ENCODE assay signal across 18 mouse cellular contexts in genomic region chr2:168608125-168608564, GRCm38 (mm10). TPM values are rescaled to one million over a fixed set of nuclear protein-coding genes. Genes with fewer than 3 reads are reported as not detected.
DNase-seq lines count a peak whose midpoint lies in the region; ATAC-seq and TF ChIP-seq lines count a peak whose summit lies in the region.
"Had no signal": no experiment of that assay in that cellular context is flagged by ENCODE, and none has a peak within 500 bp of the region (broad histone marks: within the 10 kb centered on the region; RNA-seq: fewer than 3 reads in every experiment).

No protein-coding gene starts in this region.

- H3K36me3 ChIP-seq in hindbrain, embryonic 10.5 days = no peaks in the 10 kb centered on the region
- H3K36me3 ChIP-seq in hindbrain, embryonic 14.5 days (replicated peaks; ENCODE audit: control insufficient read depth, insufficient read depth) = no peaks in the 10 kb centered on the region
- H3K36me3 ChIP-seq in heart, embryonic 10.5 days = no peaks in the 10 kb centered on the region
- no peaks in the 10 kb centered on the region for H3K36me3 ChIP-seq in heart, embryonic 15.5 days
- no peaks in the 10 kb centered on the region for H3K36me3 ChIP-seq in limb, embryonic 15.5 days
- H3K36me3 ChIP-seq: forebrain, embryonic 12.5 days; hindbrain, embryonic 15.5 days; intestine, embryonic 15.5 days had no signal

- WGBS in hindbrain, embryonic 10.5 days = 65% methylated on average over 9 of the region's 9 CpGs
- WGBS in hindbrain, embryonic 14.5 days = 68% methylated on average over 9 of the region's 9 CpGs
- WGBS in heart, embryonic 10.5 days = 29% methylated on average over 9 of the region's 9 CpGs
- WGBS in heart, embryonic 15.5 days = 26% methylated on average over 9 of the region's 9 CpGs
- 45% methylated on average over 9 of the region's 9 CpGs for WGBS in limb, embryonic 15.5 days

- no peak for TF ChIP-seq CTCF in layer of hippocampus, adult 2 months (conservative IDR thresholded peaks at IDR 0.05)

- no peak overlapping the region for H3K4me2 ChIP-seq in hindbrain, embryonic 14.5 days (replicated peaks)
- peak overlapping the region; percentile 42 for H3K4me2 ChIP-seq in heart, embryonic 15.5 days
- no peak overlapping the region for H3K4me2 ChIP-seq in limb, embryonic 15.5 days
- H3K4me2 ChIP-seq: forebrain, embryonic 12.5 days; hindbrain, embryonic 15.5 days; intestine, embryonic 15.5 days; liver, embryonic 11.5 days had no signal

- DNase-seq in hindbrain, embryonic 10.5 days (ENCODE audit: low spot score) = no peak
- DNase-seq in hindbrain, embryonic 14.5 days (ENCODE audit: low spot score) = no peak
- no peak for DNase-seq in heart, embryonic 10.5 days (ENCODE audit: low spot score)
- no peak for DNase-seq in kidney, postnatal 10 days
- no peak for DNase-seq in layer of hippocampus, adult 2 months (ENCODE audit: low spot score in 2 of 2)
- DNase-seq: cerebellum, adult 9-11 months; left cerebral cortex, postnatal 4 days; lung, adult 18-20 months; lung, postnatal 36 days; right cerebral cortex, postnatal 14 days; spleen, adult 18-20 months; thymus, postnatal 25 days had no signal

- H3K4me1 ChIP-seq in hindbrain, embryonic 10.5 days (replicated peaks) = peaks cover 18% of the 10 kb centered on the region
- 0 out of 2 replicates have a peak, but pooled peaks cover 8% of the 10 kb centered on the region for H3K4me1 ChIP-seq in hindbrain, embryonic 14.5 days (replicated peaks; ENCODE audit: control insufficient read depth, insufficient read depth, low read length)
- H3K4me1 ChIP-seq in heart, embryonic 10.5 days = peaks cover 64% of the 10 kb centered on the region
- peaks cover 75% of the 10 kb centered on the region for H3K4me1 ChIP-seq in heart, embryonic 15.5 days (replicated peaks)
- H3K4me1 ChIP-seq in limb, embryonic 15.5 days = peaks cover 67% of the 10 kb centered on the region

- no peak for ATAC-seq in hindbrain, embryonic 14.5 days (ENCODE audit: low FRiP score)
- ATAC-seq in heart, embryonic 15.5 days (replicated peaks; ENCODE audit: insufficient number of reproducible peaks, insufficient read depth, low FRiP score, low read depth) = peak; percentile 3; the same call in 1 of the 2 replicates
- ATAC-seq in limb, embryonic 15.5 days (ENCODE audit: insufficient number of reproducible peaks, low FRiP score, low TSS enrichment, low read depth) = no peak
- ATAC-seq: intestine, embryonic 15.5 days had no signal

- H3K27ac ChIP-seq in hindbrain, embryonic 10.5 days = 0 out of 2 replicates have a peak overlapping the region, but pooled peaks have one; percentile 26
- H3K27ac ChIP-seq in hindbrain, embryonic 14.5 days = no peak overlapping the region
- peak overlapping the region; percentile 68 for H3K27ac ChIP-seq in heart, embryonic 10.5 days
- H3K27ac ChIP-seq in heart, embryonic 15.5 days = peak overlapping the region; percentile 89
- peak overlapping the region; percentile 57 for H3K27ac ChIP-seq in limb, embryonic 15.5 days
- no peak overlapping the region for H3K27ac ChIP-seq in layer of hippocampus, adult 2 months
- H3K27ac ChIP-seq: forebrain, embryonic 12.5 days; hindbrain, embryonic 15.5 days; intestine, embryonic 15.5 days had no signal

- H3K27me3 ChIP-seq in hindbrain, embryonic 10.5 days (ENCODE audit: insufficient read depth, poor library complexity, severe bottlenecking) = peaks cover 31% of the 10 kb centered on the region
- H3K27me3 ChIP-seq in hindbrain, embryonic 14.5 days (ENCODE audit: control insufficient read depth, insufficient read depth, low read length) = peaks cover 6% of the 10 kb centered on the region
- H3K27me3 ChIP-seq in heart, embryonic 10.5 days (ENCODE audit: insufficient read depth, poor library complexity, severe bottlenecking) = peaks cover 14% of the 10 kb centered on the region
- H3K27me3 ChIP-seq in heart, embryonic 15.5 days = no peaks in the 10 kb centered on the region
- H3K27me3 ChIP-seq in limb, embryonic 15.5 days = no peaks in the 10 kb centered on the region
- H3K27me3 ChIP-seq: intestine, embryonic 15.5 days had no signal

- no peak overlapping the region for H3K9ac ChIP-seq in hindbrain, embryonic 14.5 days
- peak overlapping the region; percentile 9; the same call in 1 of the 2 replicates for H3K9ac ChIP-seq in heart, embryonic 15.5 days
- no peak overlapping the region for H3K9ac ChIP-seq in limb, embryonic 15.5 days
- H3K9ac ChIP-seq: forebrain, embryonic 12.5 days; hindbrain, embryonic 15.5 days; intestine, embryonic 15.5 days had no signal

- no peaks in the 10 kb centered on the region for H3K9me3 ChIP-seq in hindbrain, embryonic 10.5 days
- no peaks in the 10 kb centered on the region for H3K9me3 ChIP-seq in hindbrain, embryonic 14.5 days (ENCODE audit: control insufficient read depth, low read length)
- H3K9me3 ChIP-seq in heart, embryonic 10.5 days = no peaks in the 10 kb centered on the region
- no peaks in the 10 kb centered on the region for H3K9me3 ChIP-seq in heart, embryonic 15.5 days (replicated peaks)
- no peaks in the 10 kb centered on the region for H3K9me3 ChIP-seq in limb, embryonic 15.5 days
- H3K9me3 ChIP-seq: forebrain, embryonic 12.5 days; hindbrain, embryonic 15.5 days; intestine, embryonic 15.5 days had no signal

- H3K4me3 ChIP-seq in hindbrain, embryonic 10.5 days = no peak overlapping the region
- H3K4me3 ChIP-seq in hindbrain, embryonic 14.5 days (replicated peaks; ENCODE audit: low read length) = no peak overlapping the region
- H3K4me3 ChIP-seq in heart, embryonic 10.5 days = no peak overlapping the region
- H3K4me3 ChIP-seq in heart, embryonic 15.5 days = no peak overlapping the region
- H3K4me3 ChIP-seq in limb, embryonic 15.5 days = no peak overlapping the region
- H3K4me3 ChIP-seq in layer of hippocampus, adult 2 months = no peak overlapping the region
- H3K4me3 ChIP-seq: forebrain, embryonic 12.5 days; hindbrain, embryonic 15.5 days; intestine, embryonic 15.5 days had no signal

RNA-seq across cellular contexts. Expression of gene Nfatc2, which starts 6.7 kb away (rescaled TPM):
- 0.42 and 0.50 TPM in 2 replicates for polyA plus RNA-seq in hindbrain, embryonic 10.5 days (2016; fragmentation: Nextera tagmentation; extraction: Ambion mirVana)
- 3.4 and 3.7 TPM in 2 replicates for polyA plus RNA-seq in hindbrain, embryonic 14.5 days (2014; fragmentation: Nextera tagmentation; extraction: Ambion mirVana)
- 2.0 and 4.6 TPM in 2 replicates for polyA plus RNA-seq in heart, embryonic 10.5 days (2016; fragmentation: Nextera tagmentation; extraction: Ambion mirVana)
- 9.7 and 10.5 TPM in 2 replicates for polyA plus RNA-seq in heart, embryonic 15.5 days (2015; fragmentation: Nextera tagmentation; extraction: Ambion mirVana)
- polyA plus RNA-seq in limb, embryonic 15.5 days (2015; fragmentation: Nextera tagmentation; extraction: Ambion mirVana) = 6.2 and 8.9 TPM in 2 replicates
- 10 to 100 TPM; 19.7 to 20.1 TPM for total RNA-seq in layer of hippocampus, adult 2 months (2021)

Comparison
In these comparisons a context has a peak if more than half of its experiments do, and no peak if none do; other contexts are left out.
1. H3K27ac ChIP-seq: peak in hindbrain, embryonic 10.5 days (single experiment), heart, embryonic 10.5 days (single experiment), heart, embryonic 15.5 days (single experiment) and limb, embryonic 15.5 days (single experiment); none in hindbrain, embryonic 14.5 days (single experiment) and layer of hippocampus, adult 2 months (single experiment).